Mouse (Mus musculus): ENCODE results near the gene Ndufaf1.

DNA sequence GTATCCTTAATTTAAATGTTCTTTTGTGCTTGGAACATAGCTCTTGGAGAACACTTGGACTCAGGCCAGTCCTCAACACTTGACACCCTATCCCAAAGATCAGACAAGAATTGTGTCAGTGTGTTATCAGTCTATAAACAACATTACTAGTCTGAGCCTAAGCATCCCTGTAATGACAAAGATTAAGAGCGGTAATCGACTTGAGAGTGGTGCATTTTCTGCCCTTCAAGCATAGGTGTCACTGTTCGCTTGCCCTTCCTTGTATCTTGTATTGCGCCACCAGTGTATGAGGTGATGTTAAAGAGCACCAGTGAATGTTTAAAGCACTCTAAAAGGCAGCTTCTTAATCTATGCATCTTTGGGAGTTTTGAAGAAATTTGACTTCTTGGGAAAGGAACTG is 55.6 kb downstream of the Ndufaf1 start:
- TF ChIP-seq GATA1 (IDR thresholded peaks at IDR 0.05; ENCODE audit: low read length) = no peak
- TF ChIP-seq TAL1 (IDR thresholded peaks at IDR 0.05; ENCODE audit: low read length) = peak; percentile 20; the same call in 1 of the 3 replicates
